Comparison of ENCODE assay signal across 20 mouse cellular contexts in the genomic region with DNA sequence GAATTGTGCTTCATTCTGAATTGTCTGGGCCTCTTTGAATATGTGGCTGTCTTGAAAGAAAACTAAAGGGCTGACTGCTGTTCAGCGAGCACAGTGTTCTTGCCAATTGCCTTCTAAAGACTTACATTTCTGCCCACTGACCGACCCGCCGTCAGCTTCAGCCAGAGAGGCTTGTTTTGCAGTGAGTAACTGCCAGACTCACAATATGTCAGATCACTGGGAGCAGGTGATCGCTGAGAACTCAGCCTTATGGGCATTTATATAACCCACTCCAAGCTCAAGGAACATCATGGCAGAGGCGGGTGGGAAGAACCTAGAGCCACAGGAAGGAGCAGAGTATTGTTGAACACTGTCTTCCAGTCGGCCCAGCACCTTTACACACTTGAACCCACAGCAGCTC. TPM values are rescaled to one million over a fixed set of nuclear protein-coding genes. Genes with fewer than 3 reads are reported as not detected.
DNase-seq lines count a peak whose midpoint lies in the region; ATAC-seq and TF ChIP-seq lines count a peak whose summit lies in the region.
"Had no signal": no experiment of that assay in that cellular context is flagged by ENCODE, and none has a peak within 500 bp of the region (broad histone marks: within the 10 kb centered on the region; RNA-seq: fewer than 3 reads in every experiment).

No protein-coding gene starts in this region.

- no peak for TF ChIP-seq CTCF in layer of hippocampus, adult 2 months (conservative IDR thresholded peaks at IDR 0.05)

- H3K4me3 ChIP-seq in layer of hippocampus, adult 2 months: no peak overlapping the region
- H3K4me3 ChIP-seq: heart, embryonic 15.5 days; kidney, embryonic 15.5 days; liver, embryonic 12.5 days; lung, embryonic 15.5 days; neural tube, embryonic 15.5 days had no signal

- no peak for DNase-seq in cerebellum, postnatal 4 days (ENCODE audit: low spot score in 2 of 2)
- DNase-seq in layer of hippocampus, adult 2 months (ENCODE audit: low spot score in 2 of 2): peak in 1 of 2 experiments; percentile 61
- no peak for DNase-seq in layer of hippocampus, postnatal 25 days (ENCODE audit: extremely low spot score in 1 of 2, low spot score in 1 of 2)
- peak; percentile 77 for DNase-seq in right cerebral cortex, adult 18-20 months
- DNase-seq in right cerebral cortex, postnatal 14 days: no peak
- peak; percentile 73 for DNase-seq in telencephalon, adult 2 months (ENCODE audit: low read depth, low spot score)
- no peak for DNase-seq in urinary bladder, postnatal 10 days (ENCODE audit: low spot score)
- DNase-seq: adrenal gland, postnatal 14 days; gastrocnemius, postnatal 25 days; lung, postnatal 4 days; thymus, postnatal 25 days had no signal

- H3K27ac ChIP-seq in layer of hippocampus, adult 2 months: peak overlapping the region; percentile 85
- H3K27ac ChIP-seq: heart, embryonic 15.5 days; kidney, embryonic 15.5 days; liver, embryonic 12.5 days; lung, embryonic 15.5 days; neural tube, embryonic 15.5 days had no signal

- peak; percentile 27; the same call in 1 of the 2 replicates for ATAC-seq in cerebellum, adult (ENCODE audit: insufficient number of reproducible peaks, low FRiP score, low TSS enrichment)
- ATAC-seq: hindbrain, embryonic 16.5 days; intestine, embryonic 16.5 days; liver, embryonic 12.5 days; midbrain, embryonic 16.5 days had no signal

RNA-seq across cellular contexts. Expression of a gene that starts 8.8 kb away (rescaled TPM):
- 10 to 100 TPM; 17.9 to 18.6 TPM for total RNA-seq in layer of hippocampus, adult 2 months (2021)
- total RNA-seq in layer of hippocampus, postnatal 25 days (2021): 10 to 100 TPM; 15.3 to 16.1 TPM

RNA-seq across cellular contexts. Expression of a gene that starts 14.3 kb away (rescaled TPM):
- total RNA-seq in layer of hippocampus, adult 2 months (2021): 10 to 100 TPM; 46.7 to 51.5 TPM
- total RNA-seq in layer of hippocampus, postnatal 25 days (2021): 10 to 100 TPM; 46.3 to 53.0 TPM

RNA-seq across cellular contexts. Expression of a gene that starts 52.0 kb away (rescaled TPM):
- 10 to 100 TPM; 44.7 to 47.9 TPM for total RNA-seq in layer of hippocampus, adult 2 months (2021)
- 10 to 100 TPM; 50.0 to 57.4 TPM for total RNA-seq in layer of hippocampus, postnatal 25 days (2021)

RNA-seq across cellular contexts. Expression of a gene that starts 58.6 kb away (rescaled TPM):
- total RNA-seq in layer of hippocampus, adult 2 months (2021): 10 to 100 TPM; 21.7 to 23.1 TPM
- total RNA-seq in layer of hippocampus, postnatal 25 days (2021): 10 to 100 TPM; 21.3 to 24.3 TPM

Comparison
In these comparisons a context has a peak if more than half of its experiments do, and no peak if none do; other contexts are left out.
1. DNase-seq: peak in right cerebral cortex, adult 18-20 months (single experiment) and telencephalon, adult 2 months (single experiment); none in cerebellum, postnatal 4 days (0 of 2), layer of hippocampus, postnatal 25 days (0 of 2), right cerebral cortex, postnatal 14 days (single experiment) and urinary bladder, postnatal 10 days (single experiment).